Mouse (Mus musculus) thymus, adult 2 months (tissue): ENCODE results near the gene Pgap3. TPM values are rescaled to one million over a fixed set of nuclear protein-coding genes. Genes with fewer than 3 reads are reported as not detected.

Experiments
- DNase-seq: peaks from one replicate; pipeline ENCODE4 v3.0.0; 2021
- H3K27ac ChIP-seq: fragments of 200-500 bp; 2 replicates; pipeline ENCODE4 v1.5.1; 2012; ENCODE audit warnings: low read length, control low read depth; ENCODE audit not compliant: control insufficient read depth, insufficient read depth
- H3K27me3 ChIP-seq: fragments of 200-500 bp; 2 replicates; pipeline ENCODE4 v1.6.1; 2012; ENCODE audit warnings: mild to moderate bottlenecking, low read length, moderate library complexity, mixed read lengths; ENCODE audit not compliant: control insufficient read depth, insufficient read depth
- H3K36me3 ChIP-seq: fragments of 200-500 bp; 2 replicates; pipeline ENCODE4 v1.6.1; 2012; ENCODE audit warnings: mild to moderate bottlenecking, low read length, moderate library complexity; ENCODE audit not compliant: control insufficient read depth, insufficient read depth
- H3K4me1 ChIP-seq: fragments of 200-500 bp; replicated peaks from 2 replicates; pipeline ENCODE4 v1.6.1; 2012; ENCODE audit warnings: low read length; ENCODE audit not compliant: control insufficient read depth, insufficient read depth
- H3K4me3 ChIP-seq: fragments of 200-500 bp; 2 replicates; pipeline ENCODE4 v1.5.1; 2012; ENCODE audit warnings: mild to moderate bottlenecking, low read length, control low read depth, moderate library complexity; ENCODE audit not compliant: control insufficient read depth, insufficient read depth
- CTCF ChIP-seq: fragments of 200-500 bp; IDR thresholded peaks from 2 replicates; pipeline ENCODE4 v1.5.1; 2012; ENCODE audit warnings: mild to moderate bottlenecking, control low read depth, low read length, moderate library complexity, borderline replicate concordance; ENCODE audit not compliant: control insufficient read depth, poor library complexity, insufficient read depth; ENCODE audit errors: extremely low read depth
- POLR2A ChIP-seq: fragments of 200-500 bp; IDR thresholded peaks from 2 replicates; pipeline ENCODE4 v1.6.1; 2012; ENCODE audit warnings: mild to moderate bottlenecking, low read length, control low read depth, moderate library complexity; ENCODE audit not compliant: control insufficient read depth, poor library complexity, insufficient read depth; ENCODE audit errors: extremely low read depth
- WGBS: fragments of 180-500 bp; shearing (Covaris S2); methylation state at CpG from one replicate; pipeline ENCODE4 v1.1.7; 2018; 5-methylcytosine and 5-hydroxymethylcytosine counted together
- polyA plus RNA-seq: library from polyadenylated mRNA; depleted of rRNA; stranded (reverse); fragments of >200 nt; gene quantifications from 2 replicates; pipeline ENCODE4 v1.2.3, GENCODE M21; 2012; rRNA removed

Gene Pgap3
- polyA plus RNA-seq, result 51.8 and 52.5 TPM in 2 replicates

- peak; percentile 80 for DNase-seq
- peaks cover 3% of the 10 kb centered on the region for H3K4me1 ChIP-seq
- TF ChIP-seq CTCF, result peak; percentile 43; the same call in 1 of the 2 replicates
- peak; percentile 56; the same call in 1 of the 2 replicates for TF ChIP-seq POLR2A
- peak within 1 kb of the TSS; percentile 73 for H3K4me3 ChIP-seq
- H3K27me3 ChIP-seq, result no peaks in the 10 kb centered on the region; the same call in 1 of the 2 replicates
- 1% methylated on average over 40 of the region's 40 CpGs for WGBS
- peak within 1 kb of the TSS; percentile 56 for H3K27ac ChIP-seq
- no peaks in the 10 kb centered on the region for H3K36me3 ChIP-seq
Measured at GRCm38 (mm10) chr11:98400161-98400726, at the start of gene Pgap3. TSS of gene Pgap3 (minus strand) at chr11:98400490.

DNA sequence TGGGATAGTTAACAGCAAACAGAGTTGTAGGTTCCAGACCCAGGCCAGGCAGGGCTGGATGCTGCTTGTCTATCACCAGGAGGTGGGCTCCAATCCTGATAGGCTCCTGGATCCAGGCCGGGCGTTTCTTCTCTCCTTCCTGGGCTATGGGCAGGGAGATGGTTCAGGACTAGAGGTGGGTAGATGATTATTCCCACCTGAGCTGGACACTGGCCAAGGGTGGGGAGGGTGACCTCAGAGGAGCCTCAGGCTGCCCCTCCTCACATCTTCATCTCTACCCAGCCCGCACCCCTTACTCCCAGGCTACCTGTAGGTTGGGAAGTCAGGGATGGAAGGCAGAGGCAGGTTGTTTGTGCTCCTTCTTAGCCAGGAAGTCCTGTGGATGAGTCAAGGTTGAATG lies 49.1 kb upstream of the Pgap3 start:
- TF ChIP-seq CTCF (no peak), POLR2A (no peak)
- H3K27ac ChIP-seq, result no peak overlapping the region
- H3K4me1 ChIP-seq, result peaks cover 44% of the 10 kb centered on the region
- H3K4me3 ChIP-seq, result no peak overlapping the region
- no peaks in the 10 kb centered on the region for H3K27me3 ChIP-seq
- no peaks in the 10 kb centered on the region for H3K36me3 ChIP-seq
- 97% methylated on average over 3 of the region's 3 CpGs for WGBS
- no peak for DNase-seq

GRCm38 (mm10) chr11:98448191-98448790 lies 48.0 kb upstream of the Pgap3 start:
- Histone ChIP-seq H3K27me3 (no peaks in the 10 kb centered on the region), H3K4me3 (no peak overlapping the region), H3K4me1 (peaks cover 44% of the 10 kb centered on the region), H3K36me3 (no peaks in the 10 kb centered on the region), H3K27ac (0 out of 2 replicates have a peak overlapping the region, but pooled peaks have one; percentile 2)
- DNase-seq, result no peak
- TF ChIP-seq CTCF (no peak), POLR2A (no peak)
- 70% methylated on average over 13 of the region's 13 CpGs for WGBS

GRCm38 (mm10) chr11:98447475-98447834 lies 47.2 kb upstream of the Pgap3 start:
- H3K27ac ChIP-seq, result no peak overlapping the region
- H3K4me3 ChIP-seq, result no peak overlapping the region
- H3K36me3 ChIP-seq, result no peaks in the 10 kb centered on the region
- 67% methylated on average over 7 of the region's 7 CpGs for WGBS
- no peaks in the 10 kb centered on the region for H3K27me3 ChIP-seq
- no peak for TF ChIP-seq CTCF
- no peak for TF ChIP-seq POLR2A
- peaks cover 44% of the 10 kb centered on the region for H3K4me1 ChIP-seq
- no peak for DNase-seq

DNA sequence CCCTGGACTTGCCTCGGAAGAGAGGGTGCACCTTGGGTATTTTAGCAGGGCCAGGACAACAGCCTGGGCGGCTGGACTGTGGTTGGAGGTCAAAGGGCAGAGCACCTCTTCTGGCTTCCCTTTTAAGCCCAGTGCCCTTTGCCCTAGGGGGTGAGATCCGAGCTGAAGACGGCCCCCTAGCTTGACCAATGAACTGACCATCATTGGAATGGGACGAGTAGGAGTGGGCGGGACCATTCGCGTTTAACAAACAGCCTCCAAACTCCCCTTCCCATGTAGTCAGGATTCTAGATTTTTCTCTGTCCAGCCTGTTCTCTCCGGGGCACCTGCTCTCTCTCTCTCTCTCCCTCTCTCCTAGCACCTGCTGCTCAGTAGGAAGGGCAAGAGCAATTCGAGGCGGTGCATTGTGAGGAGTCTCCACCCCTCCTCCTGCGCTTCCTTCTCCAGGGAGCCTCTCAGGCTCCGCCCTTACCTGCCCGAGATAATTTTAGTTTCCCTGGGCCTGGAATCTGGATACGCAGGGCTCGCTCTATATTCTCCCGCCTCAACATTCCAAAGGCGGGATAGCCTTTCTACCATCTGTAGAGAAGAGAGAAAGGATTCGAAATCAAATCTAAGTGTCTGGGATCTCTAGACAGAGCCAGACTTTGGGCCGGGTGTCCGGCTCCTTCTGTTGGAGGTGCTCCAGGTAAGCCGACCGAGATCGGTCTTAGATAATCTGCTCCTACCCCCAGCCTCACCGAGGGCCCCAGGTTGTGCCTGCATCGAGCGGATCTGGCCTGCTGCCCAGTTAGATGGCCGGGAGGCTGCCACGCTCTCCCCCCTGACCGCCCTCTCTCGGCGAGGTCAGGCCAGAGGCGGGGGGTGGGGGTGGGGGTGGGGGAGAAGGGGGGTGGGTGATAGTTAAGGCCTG lies 46.5 kb upstream of the Pgap3 start:
- H3K27ac ChIP-seq, result no peak overlapping the region
- H3K4me1 ChIP-seq, result peaks cover 44% of the 10 kb centered on the region
- H3K36me3 ChIP-seq, result no peaks in the 10 kb centered on the region
- H3K4me3 ChIP-seq, result no peak overlapping the region
- WGBS, result 30% methylated on average over 33 of the region's 33 CpGs
- H3K27me3 ChIP-seq, result no peaks in the 10 kb centered on the region
- no peak for TF ChIP-seq CTCF
- TF ChIP-seq POLR2A, result no peak
- DNase-seq, result no peak

GRCm38 (mm10) chr11:98446213-98446561 lies 45.9 kb upstream of the Pgap3 start, which contains the start of gene Grb7:
TSS of gene Grb7 (plus strand) at chr11:98446394.
- Histone ChIP-seq H3K27ac (no peak within 1 kb of the TSS), H3K4me1 (peaks cover 44% of the 10 kb centered on the region), H3K4me3 (no peak within 1 kb of the TSS), H3K27me3 (no peaks in the 10 kb centered on the region), H3K36me3 (no peaks in the 10 kb centered on the region)
- no peak for DNase-seq
- 23% methylated on average over 5 of the region's 5 CpGs for WGBS
- no peak for TF ChIP-seq POLR2A
- no peak for TF ChIP-seq CTCF
